Mouse (Mus musculus) hindbrain, embryonic 12.5 days (tissue): ENCODE data around the gene Gm21746. TPM values are rescaled to one million over a fixed set of nuclear protein-coding genes. Genes with fewer than 3 reads are reported as not detected.
"Not testable (repeated sequence)": the region's sequence is repeated elsewhere in the genome, so short reads cannot be mapped to it uniquely, and the experiment has no call there.

Experiments
- ATAC-seq: fragments of 200-750 bp; cut with Nextera tagmentation; 2 replicates; pipeline ENCODE4 v1.8.0; 2017; ENCODE audit warnings: moderate TSS enrichment; ENCODE audit not compliant: low FRiP score
- H3K27ac ChIP-seq: fragments of 300-500 bp; sonication (generic); 2 replicates; pipeline ENCODE4 v1.5.1; 2016; ENCODE audit warnings: mild to moderate bottlenecking
- H3K27me3 ChIP-seq: fragments of 300-500 bp; sonication (generic); 2 replicates; pipeline ENCODE4 v1.6.1; 2016; ENCODE audit warnings: mild to moderate bottlenecking
- H3K36me3 ChIP-seq: fragments of 300-500 bp; sonication (generic); 2 replicates; pipeline ENCODE4 v1.6.1; 2016; ENCODE audit warnings: mild to moderate bottlenecking
- H3K4me1 ChIP-seq: fragments of 300-500 bp; sonication (generic); 2 replicates; pipeline ENCODE4 v1.6.1; 2016
- H3K4me2 ChIP-seq: fragments of 300-500 bp; sonication (generic); replicated peaks from 2 replicates; pipeline ENCODE4 v1.6.1; 2016; ENCODE audit warnings: mild to moderate bottlenecking
- H3K4me3 ChIP-seq: fragments of 300-500 bp; sonication (generic); 2 replicates; pipeline ENCODE4 v1.5.1; 2016; ENCODE audit warnings: mild to moderate bottlenecking
- H3K9ac ChIP-seq: fragments of 300-500 bp; sonication (generic); 2 replicates; pipeline ENCODE4 v1.6.1; 2016; ENCODE audit warnings: mild to moderate bottlenecking, moderate library complexity
- H3K9me3 ChIP-seq: fragments of 300-500 bp; sonication (generic); replicated peaks from 2 replicates; pipeline ENCODE4 v1.6.1; 2016; ENCODE audit warnings: mild to moderate bottlenecking
- WGBS: fragments of 180-500 bp; shearing (Covaris S2); methylation state at CpG from one replicate; pipeline ENCODE4 v1.1.7; 2016; 5-methylcytosine and 5-hydroxymethylcytosine counted together
- polyA plus RNA-seq: library from polyadenylated mRNA; unstranded; fragments of >200 nt; fragmentation: Nextera tagmentation; extraction: Ambion mirVana; gene quantifications from 2 replicates; pipeline ENCODE4 v1.2.1, GENCODE M21; 2016

The Gm21746 gene
- not detected in 2 replicates for polyA plus RNA-seq

DNA sequence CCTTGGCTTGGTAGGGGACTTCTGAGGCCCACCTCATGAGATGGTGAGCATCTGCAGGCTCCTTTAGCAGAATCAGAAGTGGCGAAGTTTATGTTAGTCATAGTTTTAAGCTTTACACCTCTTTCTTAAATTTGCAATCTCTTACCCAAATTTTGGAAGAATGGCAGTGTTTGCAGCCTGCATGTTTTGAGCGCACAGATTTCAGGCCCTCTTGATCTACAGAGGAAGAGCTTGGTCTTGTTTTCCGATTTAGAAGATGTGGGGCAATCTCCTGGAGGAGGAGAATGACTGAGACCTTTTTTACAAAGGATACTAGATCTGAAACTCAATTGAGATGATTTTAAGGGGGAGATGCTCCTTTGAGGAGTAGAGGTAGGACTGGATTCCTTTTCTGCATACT lies at the start of gene Gm21746:
TSS of gene Gm21746 (minus strand) at position 101 of the 400 bp plus-strand sequence.
- ATAC-seq: not testable (repeated sequence)

DNA sequence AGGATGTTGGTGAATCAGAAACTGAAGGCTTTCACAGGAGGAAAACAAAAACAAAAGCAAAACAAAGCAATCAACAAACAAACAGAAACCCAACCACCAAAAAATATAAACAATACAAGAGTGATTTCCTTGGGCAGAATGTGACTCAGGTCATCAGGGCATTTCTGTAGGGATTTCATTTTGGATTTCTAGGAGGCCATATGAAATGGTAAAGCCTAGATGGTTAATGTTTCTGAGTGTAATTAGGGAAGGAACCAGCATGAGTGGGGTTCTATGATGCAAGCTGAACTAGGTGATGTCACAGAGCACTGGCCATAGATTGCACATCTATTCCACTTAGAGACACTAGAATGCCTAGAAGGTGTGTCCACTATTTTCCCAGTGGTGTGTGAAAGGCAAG lies 29.0 kb upstream of the Gm21746 start, which contains the start of gene Gm20873:
TSS of gene Gm20873 (plus strand) at position 301 of the 400 bp plus-strand sequence.
- not testable (repeated sequence) for H3K9me3 ChIP-seq, H3K4me3 ChIP-seq, H3K27ac ChIP-seq, H3K4me1 ChIP-seq, H3K4me2 ChIP-seq, ATAC-seq, H3K36me3 ChIP-seq, H3K9ac ChIP-seq, H3K27me3 ChIP-seq

More for the DNA sequence above, at the start of gene Gm21746:
- H3K4me2 ChIP-seq, H3K27ac ChIP-seq, H3K4me3 ChIP-seq, H3K9ac ChIP-seq, H3K27me3 ChIP-seq, H3K36me3 ChIP-seq, H3K4me1 ChIP-seq, H3K9me3 ChIP-seq: not testable (repeated sequence)
- WGBS: 82% methylated on average over 2 of the region's 3 CpGs

Other genes starting within 250 kb of the Gm21746 start
- gene Gm20873, start 29.1 kb upstream of the Gm21746 start, polyA plus RNA-seq: not detected in 2 replicates